Mouse (Mus musculus) bone marrow, adult 2 months (tissue): ENCODE measurements around the gene Il12rb1. TPM values are rescaled to one million over a fixed set of nuclear protein-coding genes. Genes with fewer than 3 reads are reported as not detected.

Experiments
- H3K27ac ChIP-seq: fragments of 200-500 bp; 2 replicates; pipeline ENCODE4 v1.5.1; 2012; ENCODE audit warnings: low read depth, mild to moderate bottlenecking, control low read depth, inconsistent platforms, low read length; ENCODE audit not compliant: control insufficient read depth, poor library complexity, insufficient read depth
- H3K4me1 ChIP-seq: fragments of 200-500 bp; 2 replicates; pipeline ENCODE4 v1.6.1; 2011; ENCODE audit warnings: low read length; ENCODE audit not compliant: control insufficient read depth, insufficient read depth
- H3K4me3 ChIP-seq: fragments of 200-500 bp; replicated peaks from 2 replicates; pipeline ENCODE3; 2011; ENCODE audit warnings: mild to moderate bottlenecking, low read depth, low read length, control low read depth; ENCODE audit not compliant: control insufficient read depth
- CTCF ChIP-seq: fragments of 200-500 bp; IDR thresholded peaks from 2 replicates; pipeline ENCODE4 v1.5.1; 2011; ENCODE audit warnings: low read length, control low read depth; ENCODE audit not compliant: control insufficient read depth, insufficient read depth
- POLR2A ChIP-seq: fragments of 200-500 bp; IDR thresholded peaks from 2 replicates; pipeline ENCODE4 v1.6.1; 2011; ENCODE audit warnings: low read depth, mild to moderate bottlenecking, control low read depth, low read length, borderline replicate concordance; ENCODE audit not compliant: control insufficient read depth
- WGBS: fragments of 180-500 bp; shearing (Covaris S2); methylation state at CpG from one replicate; pipeline ENCODE4 v1.1.7; 2018; 5-methylcytosine and 5-hydroxymethylcytosine counted together
- polyA plus RNA-seq: library from polyadenylated mRNA; stranded (reverse); fragments of >200 nt; gene quantifications from 2 replicates; pipeline ENCODE4 v1.2.4, GENCODE M21; 2011; ENCODE audit warnings: low replicate concordance; ENCODE audit not compliant: missing spikeins, insufficient read depth, insufficient read length

The Il12rb1 gene
- polyA plus RNA-seq, 1 experiment, result 1.9 TPM

DNA sequence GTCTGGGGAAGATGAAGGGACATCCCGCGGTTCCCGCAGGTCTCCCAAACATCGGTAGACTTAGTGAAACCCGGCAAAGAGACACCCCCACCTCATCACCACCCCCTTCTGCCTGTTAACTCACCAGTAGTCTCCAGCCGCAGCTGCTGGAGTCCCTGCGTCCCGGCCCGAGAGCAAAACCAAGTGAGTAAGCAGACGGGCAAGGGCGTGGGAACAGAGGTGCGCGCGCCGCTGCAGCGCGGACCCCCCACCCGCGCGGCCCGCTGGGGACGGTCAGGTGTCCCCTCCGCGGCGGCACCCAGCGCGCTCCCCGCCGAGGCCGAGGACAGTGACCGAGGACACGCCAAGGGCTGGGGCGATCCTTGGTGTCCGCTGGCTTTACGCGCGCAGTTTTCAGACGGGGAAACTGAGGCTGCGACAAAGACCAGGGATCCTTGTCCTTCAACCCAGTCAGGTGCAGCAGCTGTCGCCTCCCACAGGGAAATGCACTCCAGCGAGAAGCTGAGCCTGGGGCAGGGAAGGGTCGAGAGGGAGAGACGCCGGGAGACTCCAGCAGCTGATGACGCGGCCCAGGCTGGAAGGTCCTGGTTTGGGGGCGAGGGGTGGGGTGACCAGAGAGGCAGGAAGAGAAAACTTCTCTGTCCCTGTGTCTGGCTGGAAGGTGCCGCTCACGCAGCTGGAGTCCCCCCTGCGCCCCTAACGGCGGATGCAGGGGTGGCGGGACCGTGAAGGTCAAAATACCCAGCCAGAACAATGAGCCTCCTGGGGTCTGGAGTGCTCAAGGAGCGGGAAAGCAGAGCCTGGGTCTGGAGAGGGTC lies 54.8 kb downstream of the Il12rb1 start, which contains the start of gene Kcnn1:
Gene Kcnn1, minus strand, starts transcription at position 435 of the 818 bp plus-strand sequence.
- WGBS, result 2% methylated on average over 55 of the region's 55 CpGs
- H3K4me3 ChIP-seq, result no peak within 1 kb of the TSS
- H3K4me1 ChIP-seq, result peaks cover 4% of the 10 kb centered on the region
- TF ChIP-seq CTCF, result no peak
- no peak for TF ChIP-seq POLR2A
- no peak within 1 kb of the TSS for H3K27ac ChIP-seq

DNA sequence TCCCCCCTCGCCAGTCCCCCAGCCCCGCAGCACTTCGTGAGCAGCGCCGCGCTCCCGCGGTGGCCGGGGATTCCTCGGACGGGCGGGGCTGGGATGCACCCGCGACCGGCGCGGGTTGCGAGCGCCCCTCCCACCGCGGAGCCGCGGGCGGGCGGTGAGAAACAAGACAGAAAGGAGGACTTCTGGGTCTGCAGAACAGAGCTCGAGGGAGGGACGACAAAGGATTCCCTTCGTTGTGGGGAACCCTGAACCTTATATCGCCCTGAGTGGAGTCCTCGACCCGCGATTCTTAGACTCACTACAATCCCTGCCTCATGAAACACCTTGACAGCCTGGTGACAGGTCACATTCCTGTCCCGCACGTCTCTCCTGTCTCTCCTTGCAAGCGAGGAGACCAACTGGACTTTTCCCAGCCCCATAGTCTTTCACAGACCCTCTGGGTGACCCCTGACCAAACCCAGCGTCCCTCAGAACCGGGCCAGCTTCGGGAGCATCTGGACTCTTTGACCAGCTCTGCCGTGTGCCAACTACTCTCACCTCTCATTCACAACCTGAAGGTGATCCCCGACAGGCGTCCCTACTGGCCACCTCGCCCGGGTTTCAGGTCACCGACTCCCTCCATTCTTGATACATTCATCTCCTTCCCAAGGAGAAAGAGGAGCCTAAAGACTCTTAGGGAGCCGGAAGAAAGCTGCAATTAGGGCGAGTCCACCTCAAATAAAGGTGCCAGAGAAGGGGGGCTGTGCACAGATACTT lies 55.9 kb downstream of the Il12rb1 start:
- no peak for TF ChIP-seq CTCF
- TF ChIP-seq POLR2A, result no peak
- Histone ChIP-seq H3K27ac (no peak overlapping the region), H3K4me3 (no peak overlapping the region), H3K4me1 (peaks cover 5% of the 10 kb centered on the region)
- WGBS, result 2% methylated on average over 46 of the region's 46 CpGs

GRCm38 (mm10) chr8:70864712-70865221 lies 56.5 kb downstream of the Il12rb1 start:
- no peak for TF ChIP-seq POLR2A
- TF ChIP-seq CTCF, result no peak
- peak overlapping the region; percentile 80 for H3K4me3 ChIP-seq
- 3% methylated on average over 24 of the region's 24 CpGs for WGBS
- no peak overlapping the region for H3K27ac ChIP-seq
- peaks cover 5% of the 10 kb centered on the region for H3K4me1 ChIP-seq

- peak; percentile 23; the same call in 1 of the 2 replicates for TF ChIP-seq POLR2A
- no peak for TF ChIP-seq CTCF
- peaks cover 5% of the 10 kb centered on the region for H3K4me1 ChIP-seq
- peak overlapping the region; percentile 80 for H3K4me3 ChIP-seq
- WGBS, result under 1% methylated on average over 46 of the region's 46 CpGs
- H3K27ac ChIP-seq, result no peak overlapping the region; the same call in 1 of the 2 replicates
These were observed 57.2 kb downstream of the Il12rb1 start for GRCm38 (mm10) chr8:70865350-70866000.

GRCm38 (mm10) chr8:70866001-70866520 lies 57.8 kb downstream of the Il12rb1 start:
- TF ChIP-seq CTCF, result no peak
- TF ChIP-seq POLR2A, result no peak
- peaks cover 5% of the 10 kb centered on the region for H3K4me1 ChIP-seq
- H3K27ac ChIP-seq, result peak overlapping the region; percentile 33; the same call in 1 of the 2 replicates
- peak overlapping the region; percentile 53 for H3K4me3 ChIP-seq
- 14% methylated on average over 12 of the region's 12 CpGs for WGBS

DNA sequence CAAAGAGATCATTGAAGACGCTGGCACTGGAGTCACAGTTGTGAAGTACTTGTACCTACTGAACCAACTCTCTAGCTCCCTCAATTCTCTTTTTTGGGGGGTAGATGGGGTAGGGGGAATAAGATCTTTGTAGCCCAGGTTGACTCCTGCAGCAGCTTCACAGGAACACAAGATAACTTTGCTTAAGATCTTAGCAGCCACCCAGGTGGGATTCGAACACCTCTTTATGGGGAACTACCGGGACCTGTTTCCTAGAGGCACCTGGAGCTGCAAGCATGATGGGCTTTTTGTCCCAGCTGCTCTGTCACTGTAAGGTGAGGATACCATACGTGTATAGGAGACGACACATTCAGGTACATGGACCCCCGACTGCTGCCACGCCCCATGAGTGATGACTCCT lies 58.3 kb downstream of the Il12rb1 start:
- 88% methylated on average over 7 of the region's 7 CpGs for WGBS
- Histone ChIP-seq H3K4me1 (peaks cover 5% of the 10 kb centered on the region), H3K27ac (no peak overlapping the region), H3K4me3 (no peak overlapping the region)
- TF ChIP-seq CTCF (no peak), POLR2A (no peak)

GRCm38 (mm10) chr8:70868559-70869198 lies 60.4 kb downstream of the Il12rb1 start:
- Histone ChIP-seq H3K27ac (0 out of 2 replicates have a peak overlapping the region, but pooled peaks have one; percentile 9), H3K4me3 (no peak overlapping the region), H3K4me1 (peaks cover 5% of the 10 kb centered on the region)
- TF ChIP-seq POLR2A (0 out of 2 replicates have a peak, but pooled peaks have one; percentile 18), CTCF (no peak)
- 21% methylated on average over 40 of the region's 40 CpGs for WGBS
